Mouse (Mus musculus): ENCODE results near the gene Commd6.
"Not testable (repeated sequence)": the region's sequence is repeated elsewhere in the genome, so short reads cannot be mapped to it uniquely, and the experiment has no call there.

The Commd6 gene

DNA sequence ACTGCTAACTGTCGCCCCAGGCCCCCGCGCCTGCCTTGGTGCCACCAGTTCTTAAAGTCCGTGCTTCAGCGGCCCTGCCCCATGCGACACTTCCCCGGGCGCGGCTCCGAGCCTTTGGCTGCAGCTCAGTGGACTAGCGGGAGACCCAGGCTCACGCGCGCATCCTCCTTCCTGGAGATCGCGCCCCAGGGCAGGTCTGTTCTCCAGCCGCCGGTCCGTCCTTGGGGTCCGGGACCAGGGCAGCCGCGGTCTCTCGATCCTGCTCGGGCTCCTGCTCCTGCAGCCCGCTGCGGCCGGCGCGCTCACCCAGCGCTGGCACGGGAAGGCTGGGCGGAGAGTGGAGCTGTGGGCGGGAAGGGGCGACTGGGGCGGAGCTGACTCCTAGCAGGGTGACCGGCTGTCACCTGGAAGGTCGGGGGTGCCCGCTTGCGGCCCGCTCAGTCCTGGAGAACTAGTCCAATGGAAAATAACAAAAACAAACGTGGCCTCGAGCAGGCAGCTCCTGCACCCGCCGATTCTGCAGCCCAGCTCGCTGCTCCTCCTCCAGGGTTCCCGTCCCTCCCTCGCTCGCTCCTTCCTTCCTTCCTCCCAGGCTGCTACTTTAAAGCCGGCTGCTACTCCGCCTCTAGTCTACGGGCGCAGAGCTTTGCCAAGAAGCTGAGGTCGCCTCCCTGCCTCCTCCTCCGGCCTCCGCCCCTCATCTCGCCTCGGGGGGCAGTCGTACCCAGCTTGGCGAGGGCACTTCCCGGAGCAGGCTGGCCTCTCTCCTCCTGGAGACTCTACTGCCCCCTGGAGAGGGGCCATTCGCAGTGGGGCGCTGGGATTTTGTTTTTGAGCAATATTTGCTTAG, 31.7 kb downstream of the Commd6 start, which contains the start of gene Tbc1d4:
Tbc1d4 (minus strand) TSS at position 673 of the 850 bp plus-strand sequence.
- DNase-seq (ENCODE audit: low spot score): peak; percentile 70

GRCm38 (mm10) chr14:101607631-101608518, 32.6 kb downstream of the Commd6 start:
- peak; percentile 9 for DNase-seq (ENCODE audit: low spot score)

DNA sequence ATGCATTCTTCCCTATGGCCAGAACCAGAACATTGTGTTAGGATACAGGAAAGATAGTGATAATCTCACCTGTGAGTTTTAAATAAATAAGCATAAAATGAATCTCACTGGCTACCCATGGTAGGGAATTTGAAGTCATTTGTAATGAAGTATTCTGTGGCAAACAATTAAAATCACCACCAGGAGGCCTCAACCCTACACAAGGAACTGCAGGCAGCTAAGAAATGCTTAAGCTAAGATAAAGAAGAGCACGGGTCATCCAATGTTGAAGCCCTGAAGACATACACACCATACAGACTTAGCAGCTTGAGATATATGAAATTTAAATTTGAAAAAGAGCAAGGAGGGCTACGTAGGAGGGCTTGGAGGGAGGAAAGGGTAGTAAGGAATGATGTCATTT, 34.6 kb downstream of the Commd6 start:
- DNase-seq (ENCODE audit: low spot score): no peak

DNA sequence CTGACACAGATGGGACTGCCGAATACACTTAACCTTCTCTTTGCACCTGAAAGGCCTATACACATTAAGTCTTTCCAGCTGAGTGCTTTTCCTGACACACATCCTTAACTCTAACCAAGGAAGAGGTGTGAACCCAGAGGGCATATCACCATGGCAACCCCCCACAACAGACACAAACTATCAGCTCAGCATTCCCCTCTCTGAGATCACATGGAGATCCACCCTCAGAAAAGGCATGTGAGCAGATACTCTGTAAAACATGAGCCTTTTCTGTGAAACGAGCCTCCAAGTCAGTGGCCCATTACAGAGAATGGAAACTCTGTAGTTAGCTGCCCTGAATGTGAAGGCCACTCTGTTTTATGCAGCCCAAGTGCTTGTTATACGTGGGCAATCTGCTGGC, 37.6 kb downstream of the Commd6 start:
- DNase-seq (ENCODE audit: low spot score): no peak

GRCm38 (mm10) chr14:101597096-101597715, 43.3 kb downstream of the Commd6 start:
- DNase-seq (ENCODE audit: low spot score): no peak

DNA sequence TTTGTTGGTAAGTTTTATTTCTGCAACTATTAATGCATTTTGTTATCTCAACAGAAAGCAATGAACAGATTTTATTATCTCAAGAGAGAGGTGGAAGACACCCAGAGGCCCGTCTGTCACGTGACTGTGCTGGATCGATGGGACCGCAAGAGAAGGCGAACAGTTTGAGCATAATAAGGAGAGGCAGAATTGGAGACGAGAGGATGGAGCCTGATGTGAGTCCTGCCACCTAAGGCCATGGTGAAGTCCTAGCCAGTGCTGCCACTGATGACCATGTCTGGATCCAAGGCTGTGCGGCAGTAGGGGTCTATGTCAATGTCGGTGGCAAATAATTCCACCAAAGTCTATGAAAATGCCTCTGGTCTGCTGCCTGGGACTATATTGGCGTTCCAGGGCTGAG, 43.8 kb downstream of the Commd6 start:
- DNase-seq (ENCODE audit: low spot score): no peak

GRCm38 (mm10) chr14:101595301-101596080, 45.0 kb downstream of the Commd6 start:
- DNase-seq (ENCODE audit: low spot score): no peak

DNA sequence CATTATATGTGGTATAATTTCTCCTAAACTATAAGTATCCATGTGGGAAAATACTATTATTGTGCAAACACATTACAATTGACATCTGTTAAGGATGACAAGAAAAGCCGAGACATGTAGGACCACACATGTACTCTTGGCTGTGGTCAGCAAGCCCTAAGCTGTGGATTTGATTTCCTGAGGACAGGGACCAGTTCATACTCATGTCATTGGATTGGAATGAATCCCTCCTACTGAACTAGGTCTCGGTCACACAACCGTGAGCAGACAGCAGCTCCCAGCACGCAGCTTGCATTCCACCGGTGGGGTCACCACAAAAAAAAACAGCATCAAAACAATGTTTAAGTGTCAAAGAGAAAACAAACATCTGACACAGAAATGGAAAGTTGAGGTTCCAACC, 46.5 kb downstream of the Commd6 start:
- no peak for DNase-seq (ENCODE audit: low spot score)

- DNase-seq (ENCODE audit: low spot score): no peak
These were observed 47.1 kb downstream of the Commd6 start for GRCm38 (mm10) chr14:101593340-101593739.

DNA sequence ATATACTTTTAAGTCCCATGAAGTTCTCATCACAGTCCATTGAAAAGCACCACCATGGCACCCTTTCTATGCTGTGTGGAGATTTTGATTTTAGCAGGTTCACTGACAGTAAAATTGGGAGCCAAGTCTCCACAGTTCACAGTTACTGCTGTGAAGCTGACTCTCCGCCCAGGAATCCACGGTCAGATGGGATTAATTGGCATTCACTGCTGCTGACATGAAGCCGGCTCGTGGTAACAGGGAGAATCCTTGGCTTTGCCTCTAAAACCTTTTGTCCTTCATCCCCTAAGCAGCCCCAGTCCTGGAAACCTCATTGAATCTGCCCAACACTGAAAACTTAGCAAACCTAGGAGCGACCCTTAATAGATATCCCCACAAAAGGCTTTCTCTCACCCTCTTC, 49.4 kb downstream of the Commd6 start:
- no peak for DNase-seq (ENCODE audit: low spot score)

GRCm38 (mm10) chr14:101588209-101588991, 52.1 kb downstream of the Commd6 start:
- not testable (repeated sequence) for DNase-seq (ENCODE audit: low spot score)

DNA sequence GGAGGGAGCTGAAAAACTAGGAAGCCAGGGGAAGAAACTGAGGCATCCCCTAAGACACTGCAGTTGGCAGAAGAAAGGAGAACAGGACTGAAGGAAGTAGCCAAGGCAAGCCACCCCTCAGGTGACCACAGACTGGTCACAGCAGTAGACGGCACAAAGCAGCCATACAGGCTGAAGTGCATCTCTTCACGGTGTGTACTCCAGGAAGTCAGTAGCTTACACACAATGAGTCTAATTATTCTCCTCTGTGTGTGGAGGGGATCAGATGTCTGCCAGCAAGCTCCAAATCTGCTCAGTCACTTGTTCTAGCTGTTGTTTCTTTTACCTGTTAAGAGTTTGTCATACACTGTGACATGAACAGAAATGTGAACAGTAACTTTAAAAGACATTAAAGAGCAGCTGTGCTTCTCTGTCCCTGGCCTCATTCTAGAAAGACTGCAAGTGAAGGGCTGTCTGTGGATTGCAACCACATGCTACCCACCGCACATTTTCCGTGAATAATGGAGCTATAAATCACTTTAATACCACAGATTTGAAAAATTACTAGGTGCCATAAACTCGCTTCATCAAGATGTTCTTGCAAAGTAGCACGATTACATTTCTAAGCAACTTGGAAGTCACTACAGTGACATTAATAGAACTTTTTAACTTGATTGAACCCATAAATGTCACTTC, 53.0 kb downstream of the Commd6 start:
- not testable (repeated sequence) for DNase-seq (ENCODE audit: low spot score)

- no peak for DNase-seq (ENCODE audit: low spot score)
These were observed 54.4 kb downstream of the Commd6 start for GRCm38 (mm10) chr14:101586096-101586495.
